Mouse (Mus musculus) ES-Bruce4 (cell line): Measurements from ENCODE around the gene Enthd1.

Experiments
- CTCF ChIP-seq: IDR thresholded peaks from one replicate; pipeline ENCODE4 v1.8.1; 2011; ENCODE audit warnings: low read depth, low read length
- POLR2A ChIP-seq: IDR thresholded peaks from one replicate; pipeline ENCODE4 v1.8.1; 2011; ENCODE audit warnings: low read length; ENCODE audit not compliant: insufficient read depth

- TF ChIP-seq CTCF, result no peak
- TF ChIP-seq POLR2A, result no peak
These were observed 151.9 kb downstream of the Enthd1 start for GRCm38 (mm10) chr15:80413070-80413469.
